Mouse (Mus musculus): ENCODE results near the gene Ugt1a9. TPM values are rescaled to one million over a fixed set of nuclear protein-coding genes. Genes with fewer than 3 reads are reported as not detected.
A peak's percentile ranks its signal among the peaks of the same experiment; 100 is the strongest.
"Not testable (repeated sequence)": the region's sequence is repeated elsewhere in the genome, so short reads cannot be mapped to it uniquely, and the experiment has no call there.

The Ugt1a9 gene
- total RNA-seq, 1 experiment from 2014 or later: 5.9 TPM

DNA sequence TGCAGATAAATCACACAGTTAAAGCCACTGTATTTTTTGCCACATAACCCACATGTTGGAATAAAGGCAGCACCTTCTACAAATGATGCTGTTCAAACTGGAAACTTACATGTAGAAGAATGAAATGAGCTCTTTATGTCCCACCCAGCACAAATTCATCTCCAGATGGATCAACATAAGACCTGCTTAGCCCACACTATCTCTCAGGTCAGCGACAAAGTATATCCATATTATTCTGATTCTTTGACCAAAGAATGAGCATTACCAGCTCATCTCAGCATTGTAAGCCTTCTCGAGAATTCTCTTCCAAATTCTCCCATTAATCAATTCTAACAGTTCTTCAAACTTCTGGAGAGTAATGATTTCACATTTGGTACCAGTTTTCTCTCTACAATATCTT, 151.6 kb downstream of the Ugt1a9 start:
- no peak for DNase-seq

DNA sequence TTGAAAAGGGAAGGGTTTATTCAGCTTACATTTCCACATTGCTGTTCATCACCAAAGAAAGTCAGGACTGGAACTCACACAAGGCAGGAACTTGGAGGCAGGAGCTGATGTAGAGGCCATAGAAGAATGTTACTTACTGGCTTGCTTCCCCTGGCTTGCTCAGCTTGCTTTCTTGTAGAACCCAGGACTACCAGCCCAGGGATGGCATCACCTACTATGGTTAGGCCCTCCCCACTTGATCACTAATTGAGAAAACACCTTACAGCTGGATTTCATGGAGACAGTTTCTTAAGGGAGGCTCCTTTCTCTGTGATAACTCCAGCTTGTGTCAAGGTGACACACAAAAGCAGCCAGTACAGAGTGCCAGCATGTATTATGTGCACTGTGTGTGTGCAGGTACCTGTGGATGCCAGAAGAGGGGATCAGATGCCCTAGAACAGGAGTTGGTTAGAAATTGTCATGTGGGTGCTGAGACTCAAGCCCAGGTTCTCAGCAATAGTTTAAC, 152.5 kb downstream of the Ugt1a9 start:
- not testable (repeated sequence) for DNase-seq

DNA sequence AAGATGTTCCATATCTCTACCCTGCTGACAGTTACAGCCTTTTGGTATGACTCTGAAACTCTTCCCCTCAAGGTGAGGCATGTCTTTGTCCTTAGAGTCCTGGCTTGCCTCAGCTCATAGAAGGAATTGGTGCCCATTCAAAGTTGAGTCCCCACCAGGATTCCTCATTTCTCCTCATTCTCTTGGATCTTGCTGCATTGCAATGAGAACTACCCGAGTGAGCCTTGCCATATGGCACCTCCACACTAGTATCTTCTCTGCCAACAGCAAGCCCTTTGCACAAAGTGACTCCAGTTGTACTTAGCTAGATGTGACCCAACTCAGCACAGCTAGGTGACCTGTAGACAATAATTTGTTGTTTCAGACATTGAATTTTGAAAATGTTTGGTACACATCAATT, 153.0 kb downstream of the Ugt1a9 start:
- peak; percentile 33 for DNase-seq

DNA sequence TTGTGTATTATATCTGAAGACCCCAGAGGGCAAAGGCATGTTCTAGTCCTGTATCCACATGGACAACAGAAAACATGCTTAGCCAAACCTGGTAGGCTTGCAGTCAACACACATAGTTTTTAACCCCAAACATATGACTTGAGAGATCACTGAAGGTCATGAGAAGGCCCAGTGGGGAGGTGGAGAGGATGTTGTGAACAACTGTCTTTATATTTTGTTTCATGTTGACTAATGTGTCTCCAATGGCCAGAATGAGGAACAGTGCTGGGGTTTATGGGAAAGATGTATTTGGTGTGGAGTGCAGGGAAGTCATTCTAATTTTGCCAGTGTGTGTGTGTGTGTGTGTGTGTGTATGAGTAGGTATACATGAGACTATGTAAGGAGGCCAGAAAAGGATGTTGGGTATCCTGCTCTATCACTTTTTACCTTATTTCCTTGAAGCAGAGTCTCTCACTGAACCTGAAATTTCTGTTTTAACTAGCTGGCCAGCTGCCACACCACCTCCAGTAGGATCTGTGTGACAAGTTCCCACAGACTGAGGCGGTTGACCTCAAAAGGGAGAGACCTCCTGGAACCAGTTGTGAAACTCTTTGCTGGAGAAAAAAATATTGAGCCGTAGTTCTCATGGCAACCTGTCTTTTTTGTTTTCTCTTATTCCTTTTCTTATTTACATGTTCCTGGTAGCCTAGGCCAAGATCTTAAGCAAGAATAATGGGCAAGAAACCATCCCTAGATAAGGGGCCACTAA, 153.6 kb downstream of the Ugt1a9 start:
- DNase-seq: peak; percentile 62

DNA sequence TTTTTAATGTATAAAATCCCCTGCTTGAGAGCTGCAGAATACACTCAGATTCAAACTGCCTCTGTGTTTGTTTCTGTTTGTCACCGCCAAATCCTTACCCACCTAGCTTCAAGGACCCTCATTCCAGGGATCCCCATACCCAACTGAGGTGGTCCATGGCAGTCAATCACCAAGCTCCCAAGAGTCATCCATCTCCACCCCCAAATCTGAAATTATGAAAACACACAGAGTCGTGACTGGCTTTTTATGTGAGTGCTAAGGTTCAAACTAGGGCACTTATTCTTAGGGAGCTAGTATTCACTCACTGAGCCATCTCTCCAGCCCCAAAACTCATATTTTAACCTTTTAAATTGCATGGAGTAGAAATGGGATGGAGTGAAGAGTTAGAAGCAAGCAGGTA, 154.7 kb downstream of the Ugt1a9 start:
- DNase-seq: not testable (repeated sequence)

DNA sequence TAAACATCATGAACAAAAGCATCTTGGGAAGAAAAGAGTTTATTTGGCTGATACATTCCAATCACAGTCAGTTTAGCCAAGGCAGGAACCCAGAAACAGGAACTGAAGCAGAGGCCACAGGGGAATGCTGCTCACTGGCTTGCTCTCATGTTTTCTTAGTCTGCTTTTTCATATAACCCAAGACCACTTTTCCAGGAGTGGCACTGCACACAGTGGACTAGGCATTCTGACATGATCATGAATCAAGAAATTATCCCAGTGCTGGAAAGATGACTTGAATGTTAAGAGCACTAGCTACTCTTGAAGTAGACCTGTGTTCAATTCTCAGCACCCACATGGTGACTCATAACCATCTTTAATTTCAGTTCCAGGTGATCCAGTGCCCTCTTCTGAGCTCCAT, 155.1 kb downstream of the Ugt1a9 start:
- DNase-seq: no peak

DNA sequence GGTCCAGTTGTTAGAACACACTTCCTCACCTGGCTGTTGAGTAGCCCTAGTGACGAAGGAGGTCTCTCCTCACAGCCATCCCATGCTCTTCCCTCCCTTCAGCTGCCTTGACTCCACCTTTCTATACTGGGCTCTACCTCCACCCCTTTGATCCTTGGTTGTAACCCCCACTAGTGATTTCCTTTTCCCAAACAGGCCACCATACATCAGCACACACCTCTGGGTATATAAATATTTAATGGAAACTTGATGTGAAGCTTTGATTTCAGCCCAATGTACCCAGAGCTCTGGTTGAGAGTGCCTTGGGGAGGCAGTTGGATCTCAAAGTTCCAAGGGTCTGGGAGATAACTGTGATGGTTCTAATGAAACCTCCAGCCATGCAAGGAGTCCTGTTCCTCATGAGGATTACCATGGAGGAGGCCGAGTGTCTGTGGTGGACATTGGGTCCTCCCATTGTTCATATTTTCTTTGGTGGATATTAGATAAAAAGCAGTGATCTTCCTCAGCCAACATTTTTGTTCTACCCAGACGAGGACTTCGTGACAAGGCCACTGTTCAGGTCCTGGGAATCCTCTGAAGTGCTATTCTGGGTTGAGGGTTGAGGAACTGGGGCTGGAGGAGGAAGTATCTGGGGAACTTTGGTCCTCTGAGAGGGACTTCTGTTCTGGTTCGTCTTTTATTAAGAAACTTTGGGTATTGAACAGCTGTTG, 156.2 kb downstream of the Ugt1a9 start, which contains the start of gene Mroh2a:
TSS of gene Mroh2a (plus strand) at position 317 of the 710 bp plus-strand sequence.
- DNase-seq: peak; percentile 5

DNA sequence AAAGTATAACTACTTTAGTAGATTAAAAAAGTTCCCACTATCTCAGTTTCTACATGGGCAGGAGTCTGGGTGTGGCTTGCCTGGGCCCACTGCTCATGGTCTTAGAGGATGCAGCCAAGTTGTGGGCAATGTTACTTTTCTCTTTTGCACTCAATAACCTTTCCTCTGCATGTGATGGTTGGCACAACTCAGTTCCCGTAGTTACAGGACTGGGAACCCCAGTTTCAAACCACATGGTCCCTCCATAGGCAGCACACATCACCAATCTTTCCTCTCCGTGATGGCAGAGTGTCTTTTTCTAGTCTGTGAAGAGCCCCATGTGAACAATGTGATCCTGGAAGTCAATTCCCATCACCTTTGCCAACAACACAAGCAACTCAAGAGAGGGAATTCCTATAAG, 156.9 kb downstream of the Ugt1a9 start:
- no peak for DNase-seq

DNA sequence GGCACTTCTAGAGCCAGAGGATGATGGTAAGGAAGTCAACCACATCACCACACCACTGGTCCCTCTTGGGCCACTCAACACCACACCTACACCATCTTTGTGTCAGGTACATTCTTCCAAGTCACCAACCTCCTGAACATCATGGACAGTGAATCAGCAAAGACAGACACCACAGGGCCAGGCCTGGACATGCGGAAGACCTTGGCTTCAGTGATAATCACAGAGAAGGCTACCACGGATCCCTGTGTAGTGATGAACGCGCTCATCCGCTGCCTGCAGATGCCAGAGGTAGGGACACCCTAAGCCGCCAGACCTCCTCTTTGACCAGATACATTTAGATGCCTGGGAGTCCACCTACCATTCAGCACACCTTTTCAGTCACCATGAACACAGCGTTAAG, 157.5 kb downstream of the Ugt1a9 start:
- peak; percentile 6 for DNase-seq

DNA sequence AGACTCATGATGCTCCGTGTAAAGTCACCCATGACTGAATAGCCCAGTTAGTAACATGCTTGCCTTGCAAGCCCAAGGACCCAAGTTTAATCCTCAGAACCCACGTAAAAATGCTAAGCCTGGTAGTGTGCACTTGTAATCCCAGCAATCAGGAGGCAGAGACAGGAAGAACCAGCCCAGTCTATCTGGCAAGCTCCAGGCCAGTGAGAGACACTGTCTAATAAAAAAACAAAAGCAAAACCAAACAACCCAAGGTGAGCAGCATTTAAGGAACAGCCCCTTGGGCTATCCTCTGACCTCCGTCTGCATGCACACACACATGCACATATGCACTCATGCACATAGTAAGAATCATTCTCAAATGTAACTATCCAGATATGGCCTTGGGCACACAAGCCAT, 159.0 kb downstream of the Ugt1a9 start:
- DNase-seq: peak; percentile 9

DNA sequence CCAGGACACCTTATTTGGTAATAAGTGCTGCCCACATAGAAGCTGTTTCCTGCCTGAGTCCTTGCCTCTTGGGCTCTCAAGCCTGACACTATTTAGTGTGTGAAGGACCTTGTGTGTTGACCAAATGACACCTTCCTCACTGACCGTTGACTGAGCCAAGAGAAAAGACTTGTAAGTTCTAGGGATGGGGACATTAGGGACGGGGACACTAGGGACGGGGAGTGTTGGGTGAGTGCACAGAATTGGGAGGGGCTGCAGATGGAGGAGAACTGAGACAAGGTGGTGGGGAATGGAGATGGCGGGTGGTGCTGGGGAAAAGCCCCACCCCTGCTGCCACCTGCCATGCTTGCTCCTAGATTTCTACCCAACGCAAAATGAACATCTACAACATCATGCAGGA, 159.4 kb downstream of the Ugt1a9 start:
- DNase-seq: peak; percentile 6

DNA sequence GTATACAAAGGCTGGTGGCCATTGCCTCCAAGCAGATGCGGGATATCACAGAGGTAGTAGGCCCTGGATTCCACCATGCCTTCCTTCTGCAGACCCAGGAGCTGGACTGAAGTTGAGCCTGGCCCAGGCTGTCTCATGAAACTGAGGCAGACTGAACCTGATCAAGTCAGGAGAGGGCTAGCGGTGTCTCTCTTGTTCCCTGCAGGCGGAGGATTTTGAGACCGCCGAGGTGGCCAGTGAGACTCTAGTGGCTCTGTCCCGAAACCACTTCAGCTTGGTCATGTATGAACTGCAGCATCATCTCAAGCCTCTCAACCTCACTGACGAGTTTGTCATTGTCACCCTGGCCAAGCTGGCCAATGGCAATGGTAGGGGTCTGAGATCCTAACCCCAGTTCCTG, 159.8 kb downstream of the Ugt1a9 start:
- no peak for DNase-seq

DNA sequence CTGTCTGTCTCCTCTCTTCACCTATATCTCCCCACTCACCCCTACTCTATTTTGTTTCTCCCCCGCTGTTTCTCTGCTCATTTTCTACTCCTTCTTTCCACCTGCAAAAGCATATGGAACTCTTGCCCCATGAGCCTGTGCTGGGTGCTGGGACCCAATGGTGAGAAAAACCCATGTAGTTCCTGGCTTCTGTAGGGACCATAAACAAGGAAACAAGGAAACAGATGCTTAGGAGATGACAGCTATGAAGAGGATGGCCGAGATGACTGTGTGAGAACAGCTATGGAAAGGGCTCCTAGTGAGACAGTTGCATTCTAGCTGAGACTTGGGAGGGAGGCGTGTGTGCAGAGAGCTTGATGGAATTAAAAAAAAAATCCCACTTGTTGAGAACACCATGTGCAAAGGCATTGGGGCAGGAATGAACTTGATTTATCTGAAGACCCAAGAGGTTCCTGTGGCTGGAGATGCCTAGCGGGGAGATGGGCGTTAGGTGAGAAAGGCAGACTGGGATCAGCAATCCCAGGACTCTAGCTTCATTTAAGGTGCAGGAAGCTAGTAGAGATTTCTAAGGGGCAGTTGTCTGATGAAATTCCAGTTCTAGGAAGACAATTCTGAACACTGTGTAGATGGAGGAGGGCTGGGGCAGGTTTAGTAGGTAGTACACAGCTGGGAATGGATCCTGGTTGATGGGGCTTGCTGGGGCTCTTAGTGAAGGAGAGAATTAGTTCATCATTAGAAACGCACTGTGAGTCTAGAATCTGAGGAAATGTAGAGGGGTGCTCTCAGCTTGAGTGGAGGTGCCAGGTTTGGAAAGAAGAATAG, 160.6 kb downstream of the Ugt1a9 start:
- DNase-seq: no peak

DNA sequence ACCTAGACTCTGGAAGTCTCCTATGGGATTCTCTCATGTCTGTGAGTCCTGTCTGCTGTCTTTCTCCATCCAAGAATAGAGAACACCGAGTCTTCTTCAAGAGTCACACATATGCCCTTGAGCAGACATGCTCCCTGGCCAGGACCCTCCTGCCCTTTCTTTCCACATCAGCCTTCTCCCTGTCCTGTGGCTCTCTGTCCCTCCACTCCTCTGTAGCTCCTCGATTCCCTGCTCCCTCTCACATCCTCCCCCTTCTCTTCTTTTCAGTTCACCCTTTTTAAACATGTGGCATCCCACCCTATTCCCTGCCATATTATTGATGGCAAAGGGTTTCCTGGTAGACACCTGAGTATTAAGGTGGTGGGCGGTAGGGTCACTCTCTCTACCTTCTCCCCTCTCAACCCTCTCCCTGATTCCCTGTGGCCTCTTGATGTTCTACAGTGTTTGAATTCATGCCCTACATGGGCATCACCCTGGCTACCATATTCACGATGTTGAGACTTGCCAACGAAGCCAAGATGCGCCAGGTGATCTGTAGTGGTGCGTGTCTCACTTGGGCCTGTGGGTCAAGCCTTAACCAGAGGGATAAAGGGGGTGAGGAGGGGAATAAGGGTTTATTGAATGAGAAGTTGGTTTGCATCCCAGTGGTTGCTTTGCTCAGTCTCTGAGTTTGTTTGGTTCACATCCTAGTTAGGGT, 161.4 kb downstream of the Ugt1a9 start:
- no peak for DNase-seq

DNA sequence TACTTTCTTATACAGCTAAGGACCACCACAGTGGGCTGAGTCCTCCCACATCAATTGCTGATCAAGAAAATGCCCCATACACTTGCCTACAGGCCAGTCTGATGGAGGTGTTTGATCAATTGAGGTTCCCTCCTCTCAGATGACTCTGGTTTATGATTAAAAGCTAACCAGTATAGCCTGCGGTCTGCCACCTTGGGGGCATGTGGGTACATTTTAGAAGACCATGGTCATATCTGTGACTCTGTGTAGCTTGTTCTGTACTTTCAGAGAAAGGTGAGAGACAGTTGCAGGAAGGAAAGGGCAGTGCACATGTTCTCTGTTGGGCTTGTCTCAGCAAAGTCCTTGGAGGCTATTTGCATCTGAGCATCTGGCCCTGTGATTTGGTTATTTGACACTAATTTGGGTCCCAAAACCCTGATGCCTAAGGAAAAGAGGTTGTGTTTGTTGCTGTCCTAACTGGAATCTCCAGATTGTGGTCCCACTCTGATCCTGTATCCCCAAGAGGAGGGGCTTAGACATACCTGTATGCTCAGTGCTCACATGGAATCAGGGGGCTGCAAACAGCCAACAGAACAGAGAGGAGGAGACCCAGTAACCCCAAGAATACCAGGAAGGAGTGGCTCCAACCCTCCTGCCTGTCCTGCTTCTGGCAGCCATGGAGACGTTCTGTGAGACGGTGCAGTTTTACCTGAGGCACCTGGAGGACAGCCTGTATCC, 162.2 kb downstream of the Ugt1a9 start:
- DNase-seq: no peak

DNA sequence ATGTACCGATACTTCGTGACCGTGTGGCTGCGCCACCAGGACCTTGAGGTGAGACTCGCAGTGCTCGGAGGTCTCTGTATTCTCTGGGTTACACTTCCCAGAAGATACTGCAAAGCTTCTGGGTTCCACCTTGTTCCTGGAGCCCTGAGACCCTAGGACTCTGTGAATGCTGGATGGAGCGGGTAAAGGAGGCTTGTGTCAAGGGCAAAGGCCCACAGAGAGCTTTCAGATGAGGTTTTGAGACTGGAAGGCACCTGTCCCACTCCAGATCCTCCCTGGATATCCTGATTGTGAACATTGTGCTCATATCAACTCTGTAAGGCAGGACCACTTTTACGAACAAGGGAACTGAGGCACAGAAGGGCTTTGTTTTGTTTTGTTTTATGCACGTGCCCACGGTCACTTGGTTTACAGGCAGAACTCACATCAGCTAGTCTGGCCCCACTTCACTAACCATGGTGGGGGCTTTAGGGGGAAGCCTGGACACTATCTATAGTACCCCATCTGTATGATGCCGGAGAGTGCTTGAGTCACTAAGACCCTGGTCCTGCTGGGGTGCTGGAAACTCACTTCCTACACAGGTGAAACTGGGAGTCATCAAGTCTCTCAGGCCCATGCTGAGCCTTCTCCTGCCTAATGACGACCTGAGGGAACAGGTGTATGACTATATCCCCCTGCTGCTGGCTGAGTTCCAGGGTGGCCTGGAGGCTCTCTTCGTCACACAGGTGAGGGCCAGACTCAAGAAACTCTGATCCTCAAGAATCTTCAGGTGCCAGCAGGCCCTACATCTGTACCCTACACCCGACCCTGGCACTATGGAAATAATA, 163.0 kb downstream of the Ugt1a9 start:
- no peak for DNase-seq

DNA sequence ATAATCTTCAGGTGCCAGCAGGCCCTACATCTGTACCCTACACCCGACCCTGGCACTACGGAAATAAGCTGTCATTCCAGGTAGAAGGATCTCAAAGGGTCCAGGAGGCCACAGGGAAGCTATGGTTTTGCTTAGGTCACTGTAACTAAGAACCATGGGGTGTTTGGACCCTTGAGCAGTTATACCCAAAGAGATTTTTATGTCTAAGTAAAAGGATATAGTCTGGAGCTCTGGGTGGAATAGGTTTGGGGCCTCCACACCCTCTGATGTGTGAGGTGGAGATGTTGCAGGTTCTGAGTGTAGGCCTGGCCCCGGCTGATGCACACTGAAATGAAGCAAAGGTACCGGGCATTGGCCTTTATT, 163.6 kb downstream of the Ugt1a9 start:
- DNase-seq: no peak

DNA sequence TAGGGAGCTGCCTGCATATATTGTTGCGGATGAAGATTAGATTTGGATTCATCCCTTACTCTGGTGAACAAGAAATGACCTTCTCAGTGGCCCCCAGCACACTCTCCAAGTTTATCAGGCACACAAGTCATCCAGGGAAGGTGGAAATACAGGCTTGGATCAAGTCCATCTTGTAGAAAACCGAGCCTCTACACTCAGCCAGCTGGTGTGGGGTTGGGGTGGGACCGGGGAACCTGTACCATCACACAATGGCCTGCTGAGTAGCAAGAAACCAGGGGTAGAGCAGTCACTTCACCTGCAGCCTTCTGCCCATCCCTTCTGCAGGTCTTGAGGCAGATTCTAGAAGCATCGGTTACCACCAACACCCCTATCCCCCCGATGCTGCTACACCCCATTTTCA, 164.0 kb downstream of the Ugt1a9 start:
- DNase-seq: no peak

DNA sequence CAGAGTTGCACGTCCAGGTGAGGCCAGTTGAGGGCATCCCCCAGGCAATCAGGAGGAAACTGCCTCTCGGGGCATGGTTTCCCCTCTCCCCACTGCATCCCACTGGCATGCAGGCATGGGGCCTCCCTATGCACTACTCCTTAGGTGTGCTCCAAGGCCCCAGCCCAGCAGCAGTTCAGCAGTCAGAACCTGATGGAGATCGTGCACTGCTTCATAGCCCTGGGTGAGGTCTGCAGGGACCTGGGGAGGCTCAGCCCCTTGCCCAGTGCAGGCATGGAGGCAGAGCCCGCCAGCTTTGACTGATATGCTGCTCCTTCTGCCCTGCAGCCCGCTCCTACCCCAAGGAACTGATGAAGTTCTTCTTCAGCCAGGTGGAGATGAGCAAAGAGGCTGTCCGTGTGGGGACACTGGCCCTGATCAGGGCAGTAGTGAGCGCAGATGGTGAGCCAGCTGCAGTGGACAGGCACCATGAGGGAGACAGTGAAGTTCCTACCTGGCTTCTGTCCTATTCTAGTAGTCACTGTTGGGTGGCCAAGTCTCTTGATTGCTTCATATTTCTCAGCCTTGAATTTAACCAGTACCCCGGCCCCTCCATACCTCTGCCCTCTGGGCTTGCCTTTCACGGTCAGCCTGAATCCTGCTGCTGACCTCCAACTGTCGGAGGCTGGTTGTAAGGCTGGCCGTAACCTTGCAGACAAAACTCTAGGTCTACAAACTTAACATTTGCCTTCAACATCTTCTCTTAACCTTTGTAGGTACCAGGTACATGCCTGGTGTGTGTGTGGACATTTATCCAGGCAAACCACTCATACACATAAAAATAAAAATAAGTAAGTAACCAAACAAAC, 164.7 kb downstream of the Ugt1a9 start:
- DNase-seq: no peak

Data from adrenal gland, postnatal 14 days (tissue).